Mouse (Mus musculus) right cerebral cortex, postnatal 25 days (tissue): ENCODE measurements at regions not wholly inside any gene's neighbourhood (a gene's known extent, or its start where the extent isn't known, plus 50 kb on each side); places are given as distances from the start of the nearest gene placed in this dataset.

ENCODE experiments used
- DNase-seq: peaks from one replicate; pipeline ENCODE4 v3.0.0; 2022

DNA sequence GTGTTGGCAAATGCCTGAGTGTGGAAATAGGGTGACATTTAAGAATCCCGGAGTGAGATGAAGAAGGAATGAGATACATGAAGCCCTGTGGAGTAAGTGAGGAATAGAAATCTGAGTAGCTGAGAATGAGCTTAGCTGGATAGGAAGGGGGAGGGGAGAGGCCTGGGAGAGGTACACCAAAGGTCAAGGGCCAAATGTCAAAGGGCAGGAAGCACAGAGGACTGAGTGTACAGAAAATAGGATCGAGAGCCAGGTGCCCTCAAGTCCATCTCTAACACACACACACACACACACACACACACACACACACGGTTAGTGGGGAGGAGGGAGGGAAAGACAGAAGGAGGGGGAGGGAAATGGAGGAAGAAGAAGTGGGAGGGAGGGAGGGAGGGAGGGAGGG, 220.8 kb upstream of the Dynlrb2 start:
- DNase-seq = no peak

DNA sequence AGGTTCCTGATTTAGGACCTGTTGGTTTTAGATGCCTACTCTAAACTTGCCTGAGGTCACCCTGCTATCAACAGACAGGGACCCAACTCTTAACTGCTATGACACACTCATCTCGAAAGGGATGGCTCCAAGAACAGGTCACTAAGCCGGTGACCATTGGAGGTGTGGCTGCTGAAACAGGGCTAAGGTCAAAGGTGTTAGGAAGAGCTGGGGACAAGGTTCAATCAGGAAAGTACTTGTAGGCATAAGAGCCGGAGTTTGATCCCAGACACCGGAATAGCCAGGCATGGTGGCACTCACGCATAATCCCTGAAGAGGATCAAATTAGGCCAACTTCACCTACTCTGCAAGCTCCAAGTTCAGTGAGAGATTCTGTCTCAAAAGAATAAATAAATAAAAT, 222.4 kb upstream of the Dynlrb2 start:
- DNase-seq = no peak

DNA sequence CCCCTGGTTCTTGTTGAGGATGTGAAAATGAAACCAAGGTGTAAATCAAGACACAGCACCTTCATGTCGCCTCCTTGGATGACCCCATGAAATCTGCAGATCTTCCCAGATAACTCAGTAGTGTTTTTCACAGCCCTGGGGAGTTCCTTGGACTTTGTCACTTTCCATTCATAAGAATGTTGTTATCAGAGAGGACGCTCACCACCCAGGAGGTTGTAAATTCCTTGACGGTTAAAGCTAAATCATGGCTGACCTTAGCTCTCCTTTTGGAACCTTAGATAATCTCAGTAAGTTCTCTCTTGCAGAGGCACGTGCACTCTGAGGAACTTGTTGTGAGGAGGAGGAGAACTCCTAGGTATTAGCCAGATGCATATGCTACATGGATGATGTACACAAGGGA, 229.8 kb upstream of the Dynlrb2 start:
- DNase-seq = no peak

DNA sequence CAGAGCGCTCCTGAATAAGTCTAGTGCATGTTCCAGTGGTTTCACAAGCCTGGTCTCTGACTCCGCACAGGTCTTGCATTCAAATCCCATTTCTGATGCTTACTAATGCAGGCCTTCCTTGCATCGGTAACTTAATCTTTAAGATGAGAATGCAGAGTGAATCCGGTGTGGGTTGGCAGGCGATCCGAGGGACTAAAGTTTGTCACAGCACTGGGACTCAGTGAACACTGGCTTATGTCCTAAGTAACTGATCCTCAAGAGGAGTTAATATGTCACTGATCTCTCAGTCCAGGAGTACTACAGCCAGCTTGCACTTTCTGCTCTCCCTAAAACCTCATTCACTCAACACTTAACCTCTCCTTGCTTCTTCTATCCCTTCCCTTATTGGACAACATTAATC, 233.5 kb upstream of the Dynlrb2 start:
- DNase-seq = no peak

DNA sequence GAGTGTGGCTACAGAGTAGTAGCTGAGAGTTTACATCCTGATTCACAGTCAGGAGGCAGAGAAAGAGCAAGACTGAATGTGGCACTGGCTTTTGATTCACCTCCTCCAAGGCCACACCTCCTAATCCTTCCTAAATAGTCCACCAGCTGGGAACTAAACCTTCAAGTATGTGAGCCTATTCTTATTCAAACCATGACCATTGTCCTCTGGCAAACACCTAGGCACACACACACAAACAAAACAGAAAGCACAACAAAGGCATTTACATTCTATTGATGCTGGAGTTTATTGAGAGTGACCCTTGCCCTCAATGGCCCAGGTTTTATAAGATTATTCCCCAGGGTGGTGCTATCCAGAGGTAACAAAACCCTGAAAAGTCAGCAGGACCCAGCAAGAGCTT, 235.4 kb upstream of the Dynlrb2 start:
- no peak for DNase-seq

DNA sequence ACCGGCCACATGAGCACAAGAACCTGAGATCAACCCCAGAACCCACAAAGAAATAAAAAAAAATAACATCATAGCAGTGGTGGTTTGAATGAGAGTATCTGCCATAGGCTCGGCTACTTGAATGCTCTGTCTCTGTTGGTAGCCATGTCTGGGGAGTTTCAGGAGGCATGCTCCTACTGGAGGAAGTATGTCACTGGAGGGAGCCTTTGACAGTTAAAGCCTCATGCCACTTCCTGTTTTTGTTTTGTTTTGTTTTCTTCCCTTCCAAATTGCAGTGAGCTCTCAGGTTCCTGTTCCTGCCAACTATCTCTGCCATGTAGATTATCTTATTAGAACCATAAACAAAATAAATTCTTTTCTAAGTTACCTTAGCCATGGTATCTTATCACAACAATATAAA, 236.1 kb upstream of the Dynlrb2 start:
- no peak for DNase-seq

DNA sequence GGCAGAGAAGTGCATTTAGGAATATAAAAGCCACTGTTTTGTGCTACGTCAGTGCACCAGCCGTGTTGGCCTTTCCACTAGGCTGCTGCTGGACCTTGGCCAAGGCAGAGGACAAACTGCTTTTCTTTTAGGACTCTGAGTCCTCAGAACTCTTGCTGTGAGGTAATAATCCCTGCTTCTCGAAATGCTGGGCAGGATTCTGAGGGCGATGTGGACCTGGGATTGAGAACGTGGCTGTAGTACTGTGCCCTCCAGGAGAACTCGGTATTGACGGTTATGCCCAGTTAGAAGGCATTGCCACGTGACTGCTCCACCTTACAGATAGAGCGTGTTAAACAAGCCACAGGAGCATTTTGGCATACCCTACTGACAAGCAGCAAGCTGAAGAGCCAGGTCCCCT, 236.6 kb upstream of the Dynlrb2 start:
- DNase-seq = no peak

DNA sequence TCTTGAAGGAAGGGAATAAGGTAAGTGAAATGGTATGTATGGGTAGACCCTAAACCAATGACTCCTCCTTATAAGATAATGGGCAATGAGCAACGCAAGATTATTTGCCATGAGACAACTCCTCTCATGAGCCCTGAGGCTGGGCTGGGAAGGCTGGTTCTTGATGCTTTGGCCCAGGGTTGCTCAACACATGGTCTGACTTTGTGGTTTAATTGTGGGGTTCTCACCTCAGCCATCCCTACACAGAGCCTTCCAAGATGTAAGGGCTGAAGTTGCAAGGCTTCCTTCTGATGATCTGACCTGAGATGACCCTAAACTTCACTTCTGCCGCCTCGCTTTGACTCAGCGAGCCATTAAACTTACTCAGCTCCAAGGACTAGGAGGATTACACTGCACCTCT, 237.8 kb upstream of the Dynlrb2 start:
- no peak for DNase-seq

DNA sequence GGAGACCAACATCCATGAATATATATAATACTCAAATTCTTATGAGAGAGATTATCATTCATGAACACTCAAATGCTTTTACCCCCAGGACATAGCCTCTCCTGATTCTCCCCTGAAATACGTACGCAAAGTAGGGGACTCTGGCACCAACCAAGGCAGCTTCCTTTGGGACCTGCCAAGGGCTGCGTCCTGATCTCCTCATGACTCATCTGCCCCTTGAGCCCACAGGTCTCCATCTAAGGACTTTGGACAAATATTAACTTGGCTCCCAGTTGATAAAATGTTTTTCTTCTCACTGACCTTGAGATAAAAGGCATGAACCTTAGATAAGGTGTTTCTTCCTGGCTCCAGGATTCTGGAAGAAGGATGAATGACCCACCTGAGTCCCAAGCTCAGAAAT, 239.2 kb upstream of the Dynlrb2 start:
- DNase-seq = no peak

DNA sequence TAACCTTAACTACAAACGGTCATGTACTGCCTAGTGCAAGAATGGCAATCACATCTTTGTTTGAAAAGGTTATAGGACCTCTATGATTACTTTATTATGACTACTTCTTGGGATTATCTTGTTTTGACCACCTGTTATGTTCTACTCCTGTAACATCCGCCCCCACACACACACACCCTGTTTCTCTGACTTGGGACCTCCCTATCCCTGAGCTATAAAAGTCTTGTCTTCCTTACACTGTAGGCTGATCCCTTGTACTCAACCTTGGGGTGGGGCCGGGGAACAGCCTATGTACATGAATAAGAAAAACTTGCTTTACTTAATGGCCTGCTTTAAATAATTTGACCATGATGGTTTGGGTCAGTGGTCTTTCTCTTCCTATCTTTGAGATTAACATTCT, 240.7 kb upstream of the Dynlrb2 start:
- DNase-seq = no peak

DNA sequence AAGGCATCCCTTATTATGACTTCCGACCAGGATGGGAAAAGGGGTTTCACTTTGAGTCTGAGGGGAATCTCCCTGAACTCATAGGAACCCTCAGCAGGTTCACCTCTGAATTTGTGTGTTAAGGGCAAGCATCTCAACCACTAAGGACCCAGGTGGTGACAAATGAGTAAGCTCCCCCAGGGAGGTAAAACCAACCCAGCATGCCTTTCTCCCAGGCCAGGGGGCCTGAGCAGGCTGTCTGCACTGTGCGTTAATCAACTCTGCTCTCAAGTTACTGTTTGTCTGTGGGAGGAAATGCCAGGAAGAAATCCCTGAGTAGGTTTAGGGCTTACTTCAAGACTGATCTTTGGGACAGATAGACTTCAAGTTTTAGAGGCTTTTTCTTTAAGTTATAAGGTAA, 243.5 kb upstream of the Dynlrb2 start:
- no peak for DNase-seq

DNA sequence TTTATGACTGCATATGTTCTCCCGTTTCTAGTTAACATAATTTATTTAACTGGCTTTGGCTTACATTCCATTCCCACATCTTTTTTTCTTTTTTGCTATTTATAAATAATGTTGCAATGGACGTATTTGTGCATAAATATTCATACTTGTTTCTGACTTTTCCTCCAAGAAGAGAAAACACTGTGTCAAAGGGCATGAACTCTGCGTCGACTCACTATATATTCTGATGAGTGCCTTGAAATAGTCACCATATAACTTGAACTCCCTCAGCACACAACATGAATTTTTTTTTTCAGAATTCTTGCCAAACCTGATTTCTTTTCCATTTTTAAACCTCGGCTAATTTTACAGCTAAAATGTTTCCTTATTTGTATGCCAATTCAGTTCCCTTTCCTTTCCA, 249.4 kb upstream of the Dynlrb2 start:
- no peak for DNase-seq

DNA sequence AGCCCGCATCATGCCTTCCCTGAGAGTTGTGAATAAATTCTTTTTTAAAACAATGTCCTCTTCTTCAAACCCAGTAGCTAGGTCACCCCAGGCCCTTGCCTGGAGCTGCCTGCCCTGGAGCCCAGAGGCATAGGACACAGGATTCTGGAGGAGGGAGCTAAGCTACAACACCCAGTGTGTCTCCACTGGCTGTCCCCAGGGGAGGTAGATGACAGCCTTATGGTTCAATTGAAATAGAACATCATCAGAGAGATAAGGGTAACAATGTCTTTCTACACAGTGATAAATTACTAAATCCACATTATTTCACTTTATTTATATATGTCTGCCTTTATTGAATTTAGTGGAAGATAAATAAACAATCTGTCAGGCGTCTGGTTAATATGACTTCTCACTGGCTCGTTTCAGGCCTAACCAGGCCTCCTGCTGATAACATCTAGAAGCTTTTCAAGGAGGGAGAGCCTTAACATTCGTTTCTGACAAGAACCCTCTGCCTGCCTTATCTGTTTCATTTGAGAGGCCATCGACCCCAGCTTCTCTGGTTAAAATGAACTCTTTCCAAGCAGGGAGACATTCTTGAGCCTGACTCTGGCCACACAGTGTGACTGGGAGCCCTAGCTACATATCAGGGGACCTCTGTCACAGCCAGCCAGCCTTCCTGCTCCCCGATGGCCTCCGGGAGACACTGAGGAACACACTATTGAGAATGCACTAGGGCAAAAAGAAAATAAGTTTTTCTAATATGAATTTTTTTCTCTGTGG, 252.1 kb upstream of the Dynlrb2 start:
- DNase-seq = no peak

DNA sequence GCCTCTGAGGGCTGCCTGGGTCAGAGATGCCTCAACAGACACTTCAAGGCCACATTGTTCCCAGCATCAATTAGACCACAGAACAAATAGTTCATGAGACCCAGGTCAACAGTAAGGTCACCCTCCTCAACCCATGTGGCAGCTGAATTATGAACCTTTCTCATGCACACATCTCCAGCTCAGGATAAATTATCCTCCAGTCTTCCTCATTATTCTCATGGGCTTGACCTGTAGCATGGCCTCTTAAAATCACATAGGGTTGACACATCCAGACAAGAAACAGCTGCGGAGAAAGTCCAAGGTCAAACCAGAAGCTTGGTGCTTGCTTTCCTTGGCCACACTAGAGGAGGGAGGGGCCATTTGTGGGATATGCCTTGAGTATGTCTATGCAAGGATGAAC, 256.4 kb upstream of the Dynlrb2 start:
- no peak for DNase-seq

DNA sequence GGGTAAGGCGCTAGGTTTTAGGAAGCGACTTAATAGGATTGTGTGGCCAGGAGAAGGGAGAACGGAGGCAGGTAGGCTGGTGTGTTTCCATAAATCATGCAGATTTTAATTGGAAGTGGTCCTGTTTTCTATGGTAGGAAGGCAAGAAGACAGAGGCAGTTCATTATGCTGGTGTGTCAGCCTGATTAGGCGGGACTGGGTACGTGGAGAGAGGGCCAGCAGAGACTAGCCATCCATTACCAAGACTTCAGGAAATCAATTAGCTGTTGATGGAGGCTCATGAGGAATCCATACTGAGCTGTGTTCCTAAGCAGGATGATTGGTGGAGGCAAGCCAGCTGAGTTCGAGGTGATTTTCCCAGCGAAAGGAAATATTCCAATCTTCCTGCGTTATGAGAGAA, 261.3 kb upstream of the Dynlrb2 start:
- DNase-seq = no peak

DNA sequence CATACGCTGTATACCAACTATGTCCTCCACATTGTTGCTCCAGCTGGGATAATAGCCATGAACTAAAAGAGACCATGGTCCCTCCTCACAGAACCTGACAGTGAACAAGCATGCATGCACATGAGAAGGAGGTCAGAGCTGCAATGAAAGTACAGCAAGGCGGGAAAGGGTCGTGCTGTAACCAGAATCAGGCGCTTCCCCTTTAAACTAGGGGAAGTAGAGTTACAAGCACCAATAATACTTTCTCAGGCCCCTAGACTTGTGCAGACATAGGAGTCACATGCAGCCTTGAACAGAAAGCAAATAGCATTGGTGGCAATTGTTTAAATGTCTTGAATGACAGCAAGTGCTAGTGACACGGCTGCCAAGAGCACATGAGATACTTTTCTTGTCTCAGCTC, 261.8 kb upstream of the Dynlrb2 start:
- no peak for DNase-seq

DNA sequence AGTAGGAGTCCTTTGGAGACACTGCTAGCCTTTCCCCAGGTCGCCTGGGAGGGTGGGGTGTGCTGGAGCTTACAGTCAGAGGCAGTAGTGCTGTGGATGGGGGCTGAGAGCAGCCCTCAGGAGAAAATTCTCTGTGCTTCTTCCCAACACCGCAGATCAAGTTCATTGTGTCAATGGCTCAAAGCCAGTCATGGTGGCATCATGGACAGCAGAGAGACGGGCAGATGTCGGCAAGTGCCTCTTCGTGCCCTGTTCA, 262.9 kb upstream of the Dynlrb2 start:
- no peak for DNase-seq

DNA sequence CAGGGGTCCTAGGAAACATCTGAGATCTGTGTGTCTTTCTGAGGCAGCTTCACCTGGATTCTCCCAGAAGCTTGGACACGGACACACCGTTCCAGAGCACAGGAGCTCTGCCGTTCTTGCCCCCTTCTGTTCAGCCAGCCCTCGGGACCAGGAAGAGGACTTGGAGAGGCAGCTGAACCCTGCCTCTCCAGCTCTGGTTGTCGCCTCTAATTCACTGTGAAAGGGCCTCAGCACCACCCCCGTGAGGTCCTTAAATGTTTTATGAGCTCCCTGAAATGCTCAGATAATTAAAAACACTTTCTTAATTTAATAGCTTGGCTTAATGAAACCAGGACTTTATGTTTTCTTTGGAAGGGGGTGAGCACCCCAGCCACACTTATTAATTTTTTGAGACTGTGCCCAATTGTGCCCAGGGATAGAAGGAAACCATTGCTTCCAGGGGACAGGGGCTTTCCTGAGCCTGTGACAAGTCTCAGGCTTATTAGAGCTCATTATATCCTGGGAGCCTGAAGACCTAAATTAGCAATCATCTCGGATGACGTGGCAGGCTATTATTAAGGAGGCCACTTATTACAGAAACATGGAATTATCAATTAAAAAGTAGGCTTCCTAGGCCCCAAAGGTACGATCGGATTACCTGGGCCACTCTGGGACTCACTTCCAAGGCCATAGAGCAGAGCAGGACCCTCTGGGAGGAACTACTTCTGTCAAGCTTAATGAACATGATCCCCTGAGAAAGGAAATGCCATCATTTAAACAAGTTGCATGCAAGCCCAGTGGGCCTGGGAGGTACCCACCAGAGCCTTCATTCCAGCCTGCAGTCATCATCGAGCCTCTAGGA, 263.4 kb upstream of the Dynlrb2 start:
- no peak for DNase-seq

DNA sequence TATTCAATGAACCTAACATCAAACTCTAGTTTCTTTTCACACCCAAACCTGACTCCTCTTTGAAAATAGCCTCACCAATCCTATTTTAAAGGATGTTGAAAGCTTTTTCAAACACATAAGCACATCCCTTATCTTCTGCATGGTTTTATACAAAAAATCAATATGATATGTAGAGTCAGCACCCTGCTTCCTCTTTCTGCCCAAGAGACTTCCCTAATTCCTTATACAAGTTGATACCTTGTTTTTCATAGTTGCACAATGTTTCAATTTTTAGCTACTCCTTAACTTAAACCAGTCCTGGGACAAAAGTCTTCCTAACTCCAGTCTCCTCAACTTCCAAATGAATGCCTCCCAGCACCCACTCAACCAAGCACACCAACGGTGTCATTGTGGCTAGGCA, 266.1 kb upstream of the Dynlrb2 start:
- no peak for DNase-seq

DNA sequence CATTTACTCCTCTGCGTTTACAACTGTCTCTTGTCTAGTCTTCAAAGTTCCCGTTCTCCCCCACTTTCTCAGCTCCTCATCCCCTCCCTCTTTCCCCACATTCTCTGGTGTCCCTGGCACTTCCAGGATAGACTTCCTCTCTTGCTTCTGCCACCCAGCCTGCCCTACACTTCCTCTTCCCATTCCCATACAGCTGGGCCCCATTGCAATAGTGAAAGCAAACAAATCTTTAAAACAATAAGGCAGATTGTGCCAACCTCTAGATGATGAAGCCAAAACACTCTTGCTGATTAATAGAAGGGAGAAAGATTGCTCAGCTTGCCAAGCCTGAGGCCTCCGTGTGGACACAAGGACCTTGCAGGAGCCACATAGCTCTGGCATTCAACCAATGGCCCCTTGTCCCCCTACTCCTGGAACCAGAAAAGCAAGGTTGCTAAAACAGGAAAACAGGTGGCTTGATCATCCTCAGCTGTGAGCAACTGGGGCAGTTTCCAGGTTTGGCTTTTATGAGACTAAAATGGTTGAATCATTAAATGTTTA, 267.1 kb upstream of the Dynlrb2 start:
- DNase-seq = no peak

DNA sequence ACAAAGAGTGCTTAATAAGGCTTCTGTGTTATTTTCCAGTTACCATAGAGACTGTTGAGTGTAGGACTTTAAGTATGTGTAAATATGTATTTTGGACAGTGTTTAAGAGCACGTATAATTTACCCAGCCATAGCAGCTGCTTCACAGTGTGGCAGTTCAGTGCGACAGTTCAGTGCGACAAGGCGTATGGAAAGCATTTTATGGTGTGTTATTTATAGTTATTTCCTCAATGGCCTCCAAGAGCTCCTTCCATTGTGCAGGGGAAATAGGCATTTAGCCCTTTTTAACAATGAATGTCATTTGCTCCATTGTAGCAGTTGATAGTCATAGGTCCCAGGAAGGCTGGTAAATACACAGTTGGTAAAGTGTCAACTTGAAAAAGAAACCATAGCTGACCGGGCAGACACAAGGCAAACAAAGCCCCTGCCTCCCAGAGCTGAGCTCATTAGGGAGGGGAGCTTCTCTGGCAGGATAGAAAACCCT, 275.1 kb upstream of the Dynlrb2 start:
- no peak for DNase-seq

DNA sequence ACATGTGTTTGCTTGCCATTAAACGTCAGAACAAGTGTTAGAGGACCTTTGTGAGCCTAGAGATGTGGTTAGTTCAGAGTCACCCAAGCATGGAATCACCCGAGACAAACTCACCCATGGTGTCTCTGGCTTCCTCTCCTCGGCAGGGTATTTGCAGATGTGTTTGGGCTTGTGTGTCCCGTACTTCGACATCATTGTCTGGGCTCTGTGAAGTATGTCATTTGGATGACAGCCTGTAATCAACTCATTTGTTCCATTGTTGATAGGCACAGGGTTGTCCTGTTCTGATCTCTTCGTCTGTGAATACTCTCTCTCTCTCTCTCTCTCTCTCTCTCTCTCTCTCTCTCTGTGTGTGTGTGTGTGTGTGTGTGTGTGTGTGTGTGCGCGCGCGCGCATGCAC, 277.8 kb upstream of the Dynlrb2 start:
- DNase-seq = no peak

DNA sequence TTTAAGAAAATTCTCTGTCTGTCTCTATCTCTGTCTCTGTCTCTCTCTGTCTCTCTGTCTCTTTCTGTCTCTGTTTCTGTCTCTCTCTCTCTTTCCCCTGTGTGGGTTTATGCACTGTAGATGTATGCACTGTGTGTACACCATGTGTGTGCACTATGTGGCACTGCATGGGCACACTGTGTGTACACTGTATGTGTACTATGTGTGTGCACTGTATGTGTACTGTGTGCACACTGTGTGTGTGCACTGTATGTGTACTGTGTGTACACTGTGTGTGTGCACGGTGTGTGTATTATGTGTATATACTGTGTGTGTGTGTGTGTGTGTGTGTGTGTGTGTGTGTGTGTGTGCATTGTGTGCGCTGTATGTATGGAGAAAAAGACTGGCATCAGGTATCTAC, 281.5 kb upstream of the Dynlrb2 start:
- no peak for DNase-seq

DNA sequence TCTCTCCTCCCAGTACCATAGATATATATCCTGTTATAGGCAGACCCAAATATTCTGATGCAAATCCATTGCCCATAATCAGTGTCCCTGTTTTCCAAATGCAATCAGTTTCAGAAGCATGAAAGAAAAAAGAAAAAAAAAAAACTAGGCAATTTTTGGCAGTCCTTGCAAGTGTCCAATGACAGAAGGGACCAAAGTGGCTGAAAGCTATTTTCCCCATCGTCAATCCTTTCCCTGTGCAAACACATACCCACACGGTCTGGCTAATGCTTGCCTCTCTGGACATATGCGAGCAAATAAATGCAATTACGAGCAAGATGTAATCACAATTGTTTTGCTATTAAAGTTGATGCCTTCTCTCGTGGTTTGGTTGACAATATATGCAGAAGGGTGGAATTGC, 288.9 kb upstream of the Dynlrb2 start:
- DNase-seq = no peak
